Mouse (Mus musculus) A20 (cell line): ENCODE results near the gene Isyna1.
"Not testable (repeated sequence)": the region's sequence is repeated elsewhere in the genome, so short reads cannot be mapped to it uniquely, and the experiment has no call there.

Experiments used
- DNase-seq: peaks from one replicate; pipeline ENCODE4 v3.0.0-alpha.2; 2011; ENCODE audit warnings: low read depth, low spot score

The Isyna1 gene

DNA sequence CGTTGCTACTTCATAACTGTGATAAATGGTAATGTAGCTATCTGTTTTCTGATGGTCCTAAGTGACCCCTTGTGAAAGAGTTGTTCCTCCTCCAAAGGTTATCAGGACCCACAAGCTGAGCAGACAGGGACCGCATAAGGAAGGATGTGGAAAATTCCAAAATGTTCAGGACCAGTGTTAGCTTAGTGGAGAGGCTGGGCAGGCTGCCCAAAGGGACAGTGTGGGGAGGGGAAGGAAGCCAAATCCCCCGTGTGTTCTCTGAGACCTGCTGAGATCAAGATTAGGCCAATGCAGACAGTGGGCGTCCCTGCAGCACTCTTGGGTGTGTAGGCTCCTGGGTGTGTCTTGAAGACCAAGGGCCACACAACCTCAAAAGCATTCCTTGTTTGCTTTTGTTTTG is 19.3 kb upstream of the Isyna1 start:
- no peak for DNase-seq

DNA sequence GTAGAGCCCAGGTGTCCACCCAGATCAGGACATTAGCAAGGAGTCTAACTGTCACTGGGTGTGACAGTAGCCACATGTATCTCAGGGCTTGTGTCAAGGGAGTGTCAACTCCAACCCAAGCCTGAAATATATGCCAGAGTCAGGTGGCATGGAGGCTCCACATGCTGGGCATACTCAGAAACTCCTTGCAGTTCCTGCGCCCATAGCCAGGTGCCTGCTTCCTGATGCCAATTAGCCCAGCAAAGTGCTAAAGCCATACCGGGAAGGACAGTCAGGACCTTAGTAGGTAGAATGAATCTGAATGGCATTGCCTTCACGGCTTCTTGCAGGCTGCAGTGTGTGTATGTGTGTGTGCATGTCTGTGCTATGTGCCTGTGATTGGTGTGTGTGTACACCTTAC is 17.0 kb upstream of the Isyna1 start:
- DNase-seq = no peak

DNA sequence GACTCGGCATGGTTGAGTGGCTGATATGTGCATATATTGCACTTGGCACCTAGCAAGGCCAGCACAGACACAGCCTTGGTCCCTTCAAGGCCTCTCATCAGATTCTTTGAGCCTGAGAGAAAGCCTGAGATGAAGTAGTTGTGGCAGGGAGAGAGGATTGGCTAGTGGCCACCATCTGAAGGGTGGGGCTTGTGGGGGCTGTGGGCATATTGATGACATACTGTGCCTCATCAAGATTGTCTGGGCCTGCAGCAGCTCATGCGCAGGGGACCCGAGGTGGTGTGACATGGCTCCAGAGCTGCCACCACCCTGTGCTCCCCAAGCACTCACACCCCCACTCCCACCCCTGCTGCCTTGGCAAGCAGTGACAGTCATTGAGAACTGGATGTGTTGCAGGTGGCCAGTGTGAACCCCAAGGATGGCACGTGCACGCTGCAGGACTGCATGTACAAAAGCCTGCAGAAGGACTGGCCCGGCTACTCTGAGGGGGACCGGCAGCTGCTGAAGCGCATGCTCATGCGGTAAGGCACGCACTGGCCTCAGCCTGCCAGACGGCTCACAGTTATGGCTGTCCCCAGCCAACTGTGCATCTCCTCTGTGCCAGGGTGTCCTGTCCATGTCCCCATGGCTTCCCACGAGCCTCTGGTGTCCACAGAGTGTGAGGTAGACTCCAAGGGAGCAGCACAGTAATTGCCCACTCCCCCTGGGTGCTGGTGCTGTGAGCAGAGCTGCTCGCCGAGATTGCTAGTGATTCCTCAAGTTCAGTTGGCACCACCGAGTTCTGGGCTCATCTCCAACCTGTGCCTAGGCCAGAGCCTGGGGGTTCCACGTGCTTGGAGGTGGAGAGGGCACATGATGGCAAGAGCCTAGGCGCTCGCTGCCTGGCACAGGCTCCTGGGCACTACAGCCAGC is 10.4 kb upstream of the Isyna1 start:
- DNase-seq = no peak

DNA sequence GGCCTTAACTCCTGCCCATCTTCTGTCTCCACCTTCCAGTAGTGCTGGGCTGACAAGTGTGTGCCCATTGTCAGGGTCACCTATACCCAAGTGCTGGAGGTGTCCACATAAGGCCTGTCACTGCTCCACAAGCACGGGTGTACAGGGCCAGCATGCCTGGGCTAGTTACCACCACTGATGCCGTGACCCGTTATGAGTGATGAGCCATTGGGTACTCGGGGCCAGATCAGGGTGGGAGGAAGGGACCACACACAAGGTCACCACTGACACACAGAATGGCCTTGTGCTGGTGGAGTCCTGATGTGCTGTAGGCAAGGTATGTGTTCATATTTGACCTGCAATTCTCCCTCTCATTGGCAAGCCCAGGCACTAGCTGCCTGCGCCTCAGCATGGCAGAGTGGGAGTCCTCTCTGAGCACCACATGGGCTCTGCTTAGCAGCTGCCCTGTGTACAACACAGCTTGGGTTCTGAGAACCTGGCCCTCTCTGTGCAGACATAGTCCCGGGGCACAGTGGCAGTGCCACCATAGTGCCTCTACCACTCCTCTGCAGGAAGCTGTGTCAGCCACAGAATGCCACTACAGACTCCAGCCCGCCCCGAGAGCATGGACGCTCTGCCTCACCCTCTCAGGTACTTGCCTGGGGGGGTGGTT is 9.4 kb upstream of the Isyna1 start:
- no peak for DNase-seq

DNA sequence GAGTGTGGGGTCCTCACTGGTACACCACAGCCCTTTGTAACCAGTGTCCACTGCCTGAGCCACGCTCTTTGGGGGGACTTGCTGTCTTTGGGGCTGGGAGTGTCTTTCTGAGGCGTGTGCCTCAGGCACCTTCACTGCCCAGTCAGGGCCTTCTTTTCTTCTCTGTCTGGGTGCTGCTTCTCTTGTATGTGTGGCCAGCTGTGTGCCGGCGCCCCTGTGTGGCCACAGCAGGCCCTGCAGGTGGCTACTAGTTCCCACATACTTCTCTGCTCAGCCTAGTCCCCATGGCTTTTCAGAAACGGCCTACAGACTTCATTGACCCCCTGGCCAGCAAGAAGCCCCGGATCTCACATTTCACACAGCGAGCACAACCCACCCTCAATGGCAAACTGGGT is 8.9 kb upstream of the Isyna1 start:
- peak; percentile 61 for DNase-seq

DNA sequence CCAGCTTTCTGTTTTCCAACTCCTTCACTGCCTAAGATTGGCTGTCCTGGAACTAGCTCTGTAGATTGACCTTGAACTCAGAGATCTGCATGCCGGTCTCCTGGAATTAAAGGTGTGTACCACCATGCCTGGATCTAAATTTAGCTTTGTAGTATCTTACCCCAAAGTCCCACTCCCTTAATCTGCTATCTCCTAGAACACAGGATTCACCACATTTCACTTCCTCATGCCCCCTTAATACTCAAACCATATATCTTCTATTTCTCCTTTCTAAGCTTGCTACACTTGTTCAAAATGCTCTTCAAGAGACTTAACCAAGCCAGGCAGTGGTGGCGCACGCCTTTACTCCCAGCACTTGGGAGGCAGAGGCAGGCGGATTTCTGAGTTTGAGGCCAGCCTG is 6.2 kb upstream of the Isyna1 start:
- DNase-seq = not testable (repeated sequence)

DNA sequence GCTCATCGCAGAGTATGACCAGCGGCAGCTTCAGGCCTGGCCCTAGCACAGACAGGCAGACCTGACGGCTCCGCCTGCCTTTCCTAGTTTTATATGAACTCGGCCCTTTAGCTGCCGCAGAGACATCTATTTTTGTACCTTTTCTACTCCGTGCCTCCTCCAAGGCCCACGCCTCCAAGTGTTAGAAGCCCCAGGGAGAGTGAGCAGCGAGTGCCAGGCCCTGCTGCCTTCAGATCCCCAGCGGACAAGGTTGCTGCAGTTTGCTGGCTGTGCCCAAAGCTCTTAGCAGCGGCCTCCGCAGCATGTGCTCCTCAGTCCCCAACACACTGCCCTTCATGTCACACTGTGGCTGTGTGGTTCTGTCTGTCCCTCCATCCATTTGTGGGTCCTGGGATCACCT is 2.6 kb upstream of the Isyna1 start:
- DNase-seq = no peak

DNA sequence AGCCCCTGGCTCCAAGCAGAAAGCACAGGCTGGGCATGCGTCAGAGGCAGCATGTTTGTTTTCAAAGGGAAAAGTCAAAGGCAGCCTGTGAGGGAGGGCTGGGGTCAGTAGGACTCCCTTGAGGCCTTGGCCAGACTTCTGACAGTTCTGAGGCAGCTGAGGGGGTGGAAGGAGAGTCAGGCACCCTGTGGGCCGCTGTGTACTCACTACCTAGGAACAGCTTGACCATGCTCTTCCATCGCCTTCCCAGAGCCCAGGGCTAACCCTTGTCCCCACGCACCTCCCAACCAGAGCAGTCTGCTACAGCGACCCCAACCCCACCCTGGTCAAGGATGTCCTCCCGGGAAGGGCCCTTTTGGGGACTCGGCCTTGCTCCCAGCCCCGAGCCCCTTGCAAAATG is 1.0 kb upstream of the Isyna1 start:
- no peak for DNase-seq

DNA sequence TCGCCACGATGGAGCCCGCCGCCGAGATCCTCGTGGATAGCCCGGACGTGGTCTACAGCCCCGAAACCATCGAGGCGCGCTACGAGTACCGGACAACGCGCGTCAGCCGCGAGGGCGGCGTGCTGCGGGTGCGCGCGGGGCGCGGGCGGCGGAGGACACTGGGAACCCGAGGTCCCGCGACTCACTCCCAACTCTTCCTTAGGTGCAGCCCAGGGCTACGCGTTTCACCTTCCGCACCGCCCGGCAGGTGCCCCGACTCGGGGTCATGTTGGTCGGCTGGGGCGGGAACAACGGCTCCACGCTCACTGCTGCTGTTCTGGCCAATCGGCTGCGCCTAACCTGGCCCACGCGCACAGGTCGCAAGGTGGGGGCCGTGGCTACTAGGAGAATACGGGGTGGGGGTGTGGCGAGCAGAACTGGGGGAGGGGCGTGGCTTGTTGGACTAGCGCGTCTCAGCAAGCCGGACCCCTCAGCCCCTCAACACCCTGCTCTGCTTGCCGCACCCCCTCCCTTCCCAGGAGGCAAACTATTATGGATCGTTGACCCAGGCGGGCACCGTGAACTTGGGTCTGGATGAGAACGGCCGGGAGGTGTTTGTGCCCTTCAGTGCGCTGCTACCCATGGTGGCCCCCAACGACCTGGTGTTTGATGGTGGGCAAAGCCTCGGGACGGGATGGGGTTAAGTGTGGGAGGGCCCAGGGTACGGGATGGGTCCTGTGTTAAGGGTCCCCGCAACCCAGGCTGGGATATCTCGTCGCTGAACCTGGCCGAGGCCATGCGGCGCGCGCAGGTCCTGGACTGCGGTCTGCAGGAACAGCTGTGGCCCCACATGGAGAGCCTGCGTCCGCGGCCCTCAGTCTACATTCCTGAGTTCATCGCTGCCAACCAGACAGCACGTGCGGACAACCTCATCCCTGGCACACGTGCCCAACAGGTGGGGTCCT is 720 bp downstream of the Isyna1 start:
- DNase-seq = no peak

DNA sequence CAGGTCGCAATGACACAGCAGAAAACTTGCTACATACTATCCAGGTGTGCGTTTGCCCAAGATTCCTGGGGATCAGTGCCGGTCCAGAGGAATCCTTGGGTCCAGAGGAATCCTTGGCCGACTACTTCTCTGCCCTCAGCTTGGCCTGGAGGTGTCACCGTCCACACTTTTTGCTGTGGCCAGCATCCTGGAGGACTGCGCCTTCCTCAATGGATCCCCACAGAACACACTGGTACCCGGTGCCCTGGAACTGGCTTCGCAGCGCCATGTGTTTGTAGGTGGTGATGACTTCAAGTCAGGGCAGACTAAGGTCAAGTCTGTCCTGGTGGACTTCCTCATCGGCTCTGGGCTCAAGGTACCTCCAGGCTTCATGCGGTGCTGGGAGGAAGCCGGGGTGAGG is 1.6 kb downstream of the Isyna1 start:
- no peak for DNase-seq

DNA sequence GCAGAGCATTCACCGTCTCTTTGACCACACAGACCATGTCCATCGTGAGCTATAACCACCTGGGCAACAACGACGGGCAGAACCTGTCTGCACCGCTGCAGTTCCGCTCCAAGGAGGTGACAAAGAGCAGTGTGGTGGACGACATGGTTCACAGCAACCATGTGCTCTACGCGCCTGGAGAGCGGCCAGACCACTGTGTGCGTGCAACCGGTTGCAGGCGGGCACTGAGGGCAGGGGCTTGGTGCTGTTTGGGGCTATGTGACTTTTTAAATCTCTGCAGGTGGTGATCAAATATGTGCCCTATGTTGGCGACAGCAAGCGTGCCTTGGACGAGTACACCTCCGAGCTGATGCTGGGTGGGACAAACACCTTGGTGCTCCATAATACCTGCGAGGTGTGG is 2.0 kb downstream of the Isyna1 start:
- DNase-seq = no peak

DNA sequence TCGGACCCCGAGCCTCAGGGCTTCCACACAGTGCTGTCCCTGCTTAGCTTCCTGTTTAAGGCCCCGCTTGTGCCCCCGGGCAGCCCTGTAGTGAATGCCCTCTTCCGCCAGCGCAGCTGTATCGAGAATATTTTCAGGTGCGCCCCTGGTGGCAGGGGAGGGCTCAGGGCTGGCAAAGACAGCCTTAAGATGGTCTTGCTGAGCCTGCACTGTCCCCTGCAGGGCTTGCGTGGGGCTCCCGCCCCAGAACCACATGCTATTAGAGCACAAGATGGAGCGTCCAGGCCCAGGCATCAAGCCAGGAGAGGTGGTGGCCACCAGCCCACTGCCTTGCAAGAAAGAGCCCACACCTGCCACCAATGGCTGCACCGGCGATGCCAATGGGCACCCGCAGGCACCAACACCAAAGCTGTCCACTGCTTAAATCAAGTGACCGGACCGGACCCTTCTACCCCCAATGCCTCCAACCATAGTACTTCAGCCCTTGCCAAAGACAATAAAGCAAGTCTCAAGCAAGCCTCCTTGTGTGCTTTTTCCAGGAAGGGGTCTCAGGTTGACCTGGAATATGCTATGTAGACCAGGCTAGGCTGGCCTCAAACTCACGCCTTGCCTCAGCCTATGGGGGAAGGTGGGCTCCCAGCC is 2.7 kb downstream of the Isyna1 start:
- no peak for DNase-seq

DNA sequence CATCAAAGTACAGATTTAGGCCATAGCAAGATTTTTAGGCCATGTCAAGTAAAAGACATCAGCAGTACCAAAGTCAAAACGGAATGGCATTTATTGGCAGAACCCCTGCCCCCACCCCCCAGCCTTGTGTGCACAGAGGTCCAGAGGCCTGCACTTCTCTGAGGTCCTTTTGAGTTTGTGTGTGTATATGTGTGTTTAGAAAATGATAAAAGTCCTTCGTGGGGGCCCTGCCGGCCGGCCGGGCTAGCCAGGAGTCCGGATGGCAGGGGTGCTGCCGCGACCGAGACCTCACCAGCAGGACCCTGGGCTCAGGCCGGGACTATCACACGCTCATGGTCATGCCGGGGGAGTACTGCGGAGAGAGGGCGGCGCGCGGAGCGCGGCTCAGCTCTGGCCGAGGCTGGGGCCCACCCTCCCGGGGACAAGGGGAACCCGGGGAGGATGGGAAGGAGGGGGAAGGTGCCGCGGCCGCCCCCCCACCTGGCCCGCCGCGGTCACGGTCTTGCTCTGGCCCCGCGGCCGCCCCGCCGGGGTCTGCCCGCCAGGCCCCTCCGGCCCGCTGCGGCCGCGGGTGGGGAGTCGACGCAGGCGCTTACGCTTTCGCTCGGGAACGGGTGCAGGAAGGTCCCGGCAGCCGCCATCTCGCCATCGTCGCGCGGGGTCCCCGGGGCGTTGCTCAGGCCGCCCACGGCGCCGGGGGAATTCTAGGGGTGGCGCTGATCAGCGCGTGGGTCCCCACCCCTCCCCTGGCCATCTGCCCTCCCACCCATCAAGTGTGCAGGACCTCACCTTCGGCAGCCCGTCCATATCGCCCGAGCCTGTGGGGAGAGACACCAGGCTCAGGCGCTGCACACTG is 3.5 kb downstream of the Isyna1 start:
- DNase-seq = no peak

DNA sequence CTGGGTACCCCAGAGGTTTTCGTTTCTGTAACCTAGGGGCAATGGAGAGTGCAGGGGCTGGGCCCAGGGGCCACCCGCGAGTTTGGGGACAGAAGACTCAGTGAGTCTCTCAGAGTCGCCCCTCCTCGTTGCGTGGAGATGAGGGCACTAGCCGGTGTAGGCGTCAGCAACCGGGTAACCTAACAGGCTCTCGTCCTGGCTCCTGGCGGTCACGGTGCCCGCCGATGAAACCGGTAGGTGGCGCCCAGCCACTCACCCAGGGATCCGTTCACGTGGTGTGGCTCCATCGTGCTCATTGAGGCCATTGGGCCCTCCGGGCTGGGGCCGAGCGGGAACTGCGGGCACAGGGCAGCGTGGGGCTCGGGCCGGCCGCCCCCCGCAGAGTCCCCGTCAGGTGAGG is 4.1 kb downstream of the Isyna1 start:
- no peak for DNase-seq

DNA sequence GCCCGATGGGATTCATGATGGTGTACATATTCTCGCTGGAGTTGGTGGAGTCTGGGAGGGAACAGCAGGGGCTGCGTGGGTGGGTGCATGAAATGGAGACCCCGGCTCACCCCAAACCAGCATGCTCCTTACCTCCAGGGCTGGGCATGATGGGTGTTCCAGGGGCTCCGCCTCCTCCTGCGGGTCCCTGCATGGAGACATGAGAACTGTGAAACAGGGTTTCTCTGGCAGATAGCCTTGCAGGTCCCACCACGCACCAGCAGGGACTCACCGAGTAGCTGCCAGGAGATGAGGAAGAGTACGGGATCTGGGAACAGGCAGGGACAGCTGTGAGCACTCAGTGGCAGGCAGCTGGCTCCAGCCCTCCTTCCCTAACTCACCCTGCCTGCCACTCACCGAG is 4.5 kb downstream of the Isyna1 start:
- DNase-seq = no peak

DNA sequence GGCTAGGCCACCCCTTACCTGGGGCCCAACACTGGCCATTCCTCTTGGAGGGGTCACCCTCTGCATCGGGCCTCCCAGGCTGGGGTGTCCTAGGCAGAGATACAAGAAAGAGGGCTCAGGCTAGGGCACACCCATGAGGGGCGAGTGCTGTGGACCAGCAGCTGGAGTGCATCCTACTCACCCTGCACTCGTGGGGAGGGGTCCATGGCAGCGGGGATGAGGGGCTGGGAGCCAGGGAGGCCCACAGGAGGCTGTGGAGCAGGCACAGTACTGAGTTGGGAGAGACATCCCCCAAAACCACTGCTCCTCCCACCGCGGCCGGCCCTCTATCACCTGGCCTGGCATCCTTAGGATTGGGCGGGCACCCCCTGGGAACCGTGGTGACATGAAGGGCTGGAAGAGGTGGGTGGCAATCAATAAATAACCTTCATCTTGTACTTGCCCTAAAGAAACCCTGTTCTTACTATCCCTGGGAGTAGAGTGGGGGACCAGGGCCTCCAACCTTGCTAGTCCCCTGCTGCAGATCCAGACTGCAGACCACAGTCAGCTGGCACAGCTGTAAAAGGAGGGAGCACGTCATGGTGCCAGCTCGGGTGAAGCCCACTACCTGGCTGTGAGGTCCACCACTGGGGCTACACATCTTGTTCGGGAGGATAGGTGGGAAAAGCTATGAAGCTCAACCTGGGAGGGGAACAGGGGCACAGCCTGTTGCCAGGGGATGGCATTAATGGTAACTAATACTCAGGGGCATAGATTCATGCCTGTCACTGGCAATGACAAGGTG is 5.5 kb downstream of the Isyna1 start:
- no peak for DNase-seq

DNA sequence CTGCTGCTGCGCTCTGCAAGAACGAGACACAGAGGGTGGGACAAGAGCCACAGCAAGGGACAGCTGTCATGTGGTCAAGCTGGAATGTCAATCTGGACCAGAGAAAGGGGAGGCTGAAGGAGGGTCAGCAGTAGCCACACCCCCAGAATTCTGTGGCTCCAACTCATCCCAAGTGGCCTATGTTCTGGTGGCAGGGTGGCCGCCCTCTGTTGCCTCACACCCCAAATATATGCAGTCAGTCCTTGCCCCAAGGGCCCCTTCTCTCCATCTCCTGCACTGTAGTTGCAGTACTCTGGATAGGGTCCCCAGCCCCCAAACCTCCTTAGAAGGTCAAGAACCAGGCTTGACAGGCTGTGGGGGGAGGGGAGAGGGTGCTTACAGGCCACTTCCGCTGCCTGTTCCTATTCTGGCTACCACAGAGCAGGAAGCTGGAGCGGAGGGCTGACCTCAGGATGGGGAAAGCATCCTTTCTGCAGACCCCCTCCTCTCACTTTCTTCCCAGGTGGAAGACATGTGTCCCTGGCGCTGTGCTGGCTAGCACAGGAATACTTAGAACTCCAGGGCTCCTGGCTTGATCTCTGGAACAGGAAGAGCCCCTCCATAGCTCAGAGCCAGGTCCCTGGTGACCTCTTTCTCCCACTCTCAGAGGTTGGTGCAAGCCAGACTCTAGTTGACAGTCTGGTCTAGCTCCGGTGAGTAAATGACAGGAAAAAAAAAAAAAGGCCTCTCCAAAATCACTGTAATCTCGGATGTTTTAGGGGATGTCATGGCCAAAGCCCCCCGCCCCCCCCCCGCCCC is 6.5 kb downstream of the Isyna1 start:
- DNase-seq = no peak

DNA sequence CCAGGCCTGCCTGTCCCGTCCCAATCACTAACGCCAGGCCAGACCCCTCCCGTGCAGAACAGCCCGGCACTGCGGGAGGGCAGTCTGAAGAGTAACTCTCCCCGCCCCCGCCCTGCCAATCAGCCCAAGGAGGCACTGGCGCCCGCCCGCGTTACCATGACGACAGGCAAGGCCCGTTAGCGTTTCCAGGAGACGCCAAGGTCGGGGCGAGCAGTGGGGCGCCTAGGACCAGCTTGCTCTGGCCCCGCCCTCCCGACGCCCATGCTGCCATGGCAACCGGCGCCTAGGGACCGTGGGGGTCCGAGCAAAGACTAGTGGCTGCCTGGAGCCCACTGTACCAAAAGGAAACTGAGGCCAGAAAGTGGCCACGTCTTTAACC is 7.1 kb downstream of the Isyna1 start:
- DNase-seq = peak; percentile 78

DNA sequence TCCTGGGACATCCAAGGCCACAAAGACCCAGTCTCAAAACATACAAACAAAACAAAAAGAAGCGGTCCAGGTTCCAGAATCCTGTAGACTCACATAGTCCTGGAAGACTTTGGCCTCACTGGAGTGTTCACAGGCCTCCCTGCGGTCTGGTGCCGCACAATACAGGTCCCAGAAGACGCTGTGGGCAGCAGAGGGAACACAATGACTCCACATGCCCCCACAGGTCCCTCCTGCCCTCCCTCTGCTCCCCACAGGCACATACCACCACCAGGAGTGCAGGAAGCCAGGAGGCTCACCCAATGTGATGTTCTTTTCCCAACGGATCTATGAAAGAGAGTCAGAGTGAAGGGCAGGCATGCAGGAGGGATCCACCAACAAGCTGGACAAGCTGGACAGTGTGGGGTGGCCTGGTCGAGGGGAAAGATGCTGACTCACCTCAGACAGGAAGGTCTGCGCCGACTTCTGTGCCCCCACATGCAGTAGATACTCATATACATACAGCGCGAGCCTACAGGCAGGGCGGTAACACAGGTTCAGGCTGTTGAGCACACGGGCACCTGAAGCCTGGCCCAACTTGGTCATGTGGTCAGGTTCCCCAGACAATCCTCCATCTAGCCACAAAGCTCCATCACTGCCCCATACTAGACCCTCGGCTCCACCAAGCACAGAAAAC is 8.1 kb downstream of the Isyna1 start:
- DNase-seq = no peak
